Mouse (Mus musculus) thymus, postnatal 4 days (tissue): Measurements from ENCODE around the gene Cdc42ep2.
A peak's percentile ranks its signal among the peaks of the same experiment; 100 is the strongest.

Source experiments
- DNase-seq: peaks from one replicate; pipeline ENCODE4 v3.0.0; 2021

Cdc42ep2 gene

GRCm38 (mm10) chr19:5872528-5872927 lies 52.1 kb downstream of the Cdc42ep2 start:
- DNase-seq = peak; percentile 52

DNA sequence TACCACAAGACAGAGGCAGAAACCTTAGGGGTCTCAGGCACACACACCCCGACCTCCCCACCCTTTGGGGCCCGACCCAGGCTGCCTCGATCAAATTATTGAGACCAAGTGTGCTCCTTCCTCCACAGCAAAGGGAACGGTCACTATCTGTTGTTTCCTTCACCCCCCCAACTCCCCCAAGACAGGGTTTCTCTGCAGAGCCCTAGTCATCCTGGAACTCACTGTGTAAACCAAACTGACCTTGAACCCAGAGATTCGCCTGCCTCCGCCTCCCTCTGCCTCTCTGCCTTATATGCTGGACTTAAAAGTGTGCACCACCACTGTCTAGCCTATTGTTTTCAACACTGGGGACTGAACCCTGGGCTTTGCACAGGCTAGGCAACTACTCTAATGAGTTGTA lies 52.9 kb downstream of the Cdc42ep2 start:
- DNase-seq = no peak

DNA sequence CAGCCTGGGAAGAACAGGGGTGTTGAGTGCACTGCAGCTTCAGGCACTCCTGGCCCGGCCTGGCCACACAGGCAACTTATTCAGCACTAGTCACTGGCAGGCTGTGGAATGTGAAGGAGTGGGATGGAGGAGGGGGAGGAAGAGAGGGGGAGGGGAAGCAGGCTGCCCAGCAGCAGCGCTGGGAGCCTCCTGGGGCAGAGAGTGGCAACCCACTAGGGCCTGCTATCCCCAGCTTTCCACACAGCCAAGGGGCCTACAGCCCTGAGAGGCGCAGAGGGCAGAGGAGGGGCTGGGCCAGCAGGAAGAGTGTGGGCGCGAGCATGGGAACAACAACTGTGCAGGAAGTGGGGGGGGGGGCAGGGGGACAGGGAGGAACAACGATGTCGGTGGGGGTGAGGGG lies 53.3 kb downstream of the Cdc42ep2 start:
- DNase-seq = peak; percentile 76

DNA sequence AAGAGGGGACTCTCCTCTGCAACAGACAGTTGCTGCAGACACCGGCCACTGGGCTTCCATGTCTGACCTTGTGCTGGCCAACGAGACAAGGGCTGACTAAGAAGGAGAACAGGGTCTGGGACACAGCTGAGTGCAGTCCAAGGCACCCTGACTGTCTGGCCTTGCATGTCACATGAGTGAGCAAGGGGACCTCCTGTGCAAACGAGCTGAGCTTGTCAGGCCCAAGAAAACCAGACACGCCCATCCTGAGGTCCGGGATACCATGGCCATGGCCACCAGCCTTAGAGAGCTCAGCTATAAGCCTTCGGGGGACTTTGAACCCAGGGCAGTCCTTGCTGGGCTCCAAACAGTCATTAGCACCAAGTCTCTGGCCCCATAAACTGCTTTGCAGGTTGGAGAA lies 56.5 kb downstream of the Cdc42ep2 start:
- DNase-seq = no peak
